Mouse (Mus musculus): Measurements from ENCODE around the gene B3gnt8. TPM values are rescaled to one million over a fixed set of nuclear protein-coding genes. Genes with fewer than 3 reads are reported as not detected.
"Not testable (repeated sequence)": the region's sequence is repeated elsewhere in the genome, so short reads cannot be mapped to it uniquely, and the experiment has no call there.

The B3gnt8 gene
- total RNA-seq (2021), result 1 to 10 TPM; 1.8 to 2.0 TPM
- long read RNA-seq, experiment 1, transcript B3gnt8-203 (1 exons, 1,844 nt), result major isoform, 5 of 6 reads
- long read RNA-seq, experiment 1, partial matches to known transcripts, result 0 of 6 reads
- long read RNA-seq, experiment 1, other reads (novel, unspliced or antisense), result 0 of 6 reads
- long read RNA-seq, experiment 2, partial matches to known transcripts, result 0 of 1 reads
- long read RNA-seq, experiment 2, other reads (novel, unspliced or antisense), result 0 of 1 reads

GRCm38 (mm10) chr7:25626509-25627430 lies at the start of gene B3gnt8:
TSS of gene B3gnt8 (plus strand) at chr7:25626654.
- DNase-seq, result peak; percentile 28 to 42

- not testable (repeated sequence) for DNase-seq
Measured at GRCm38 (mm10) chr7:25576793-25577437, 49.5 kb upstream of the B3gnt8 start.

GRCm38 (mm10) chr7:25579441-25579840 lies 47.0 kb upstream of the B3gnt8 start:
- DNase-seq, result no peak

GRCm38 (mm10) chr7:25582301-25582810 lies 44.1 kb upstream of the B3gnt8 start:
- no peak for DNase-seq

GRCm38 (mm10) chr7:25584651-25585050 lies 41.8 kb upstream of the B3gnt8 start:
- no peak for DNase-seq

- DNase-seq, result no peak
Measured at GRCm38 (mm10) chr7:25585351-25586204, 40.9 kb upstream of the B3gnt8 start.

- DNase-seq, result no peak
Measured at GRCm38 (mm10) chr7:25591226-25591625, 35.2 kb upstream of the B3gnt8 start.

GRCm38 (mm10) chr7:25593859-25594258 lies 32.6 kb upstream of the B3gnt8 start:
- DNase-seq, result no peak

GRCm38 (mm10) chr7:25599663-25600062 lies 26.8 kb upstream of the B3gnt8 start:
- peak; percentile 57 to 66 for DNase-seq

GRCm38 (mm10) chr7:25600666-25601065 lies 25.8 kb upstream of the B3gnt8 start:
- DNase-seq, result no peak

GRCm38 (mm10) chr7:25601346-25601745 lies 25.1 kb upstream of the B3gnt8 start:
- no peak for DNase-seq

- no peak for DNase-seq
Measured at GRCm38 (mm10) chr7:25606625-25607063, 19.8 kb upstream of the B3gnt8 start.

GRCm38 (mm10) chr7:25607196-25607595 lies 19.3 kb upstream of the B3gnt8 start:
- DNase-seq, result no peak

GRCm38 (mm10) chr7:25610056-25610455 lies 16.4 kb upstream of the B3gnt8 start:
- no peak for DNase-seq

- DNase-seq, result no peak
Measured at GRCm38 (mm10) chr7:25611501-25611900, 15.0 kb upstream of the B3gnt8 start.

GRCm38 (mm10) chr7:25614086-25614485 lies 12.4 kb upstream of the B3gnt8 start:
- DNase-seq, result no peak

GRCm38 (mm10) chr7:25614831-25615705 lies 11.4 kb upstream of the B3gnt8 start:
- DNase-seq, result no peak

- DNase-seq, result no peak
Measured at GRCm38 (mm10) chr7:25615706-25616011, 10.8 kb upstream of the B3gnt8 start, which contains the start of gene Erich4. TSS of gene Erich4 (minus strand) at chr7:25615892.

GRCm38 (mm10) chr7:25617376-25618160 lies 8.9 kb upstream of the B3gnt8 start:
- DNase-seq, result no peak

Data from adrenal gland, postnatal 36 days (tissue).